Mouse (Mus musculus) kidney, postnatal 36 days (tissue): ENCODE measurements at regions not wholly inside any gene's neighbourhood (a gene's known extent, or its start where the extent isn't known, plus 50 kb on each side); places are given as distances from the start of the nearest gene placed in this dataset.

Source experiments
- DNase-seq, 2 experiments: peaks; one replicate each; pipeline ENCODE4 v3.0.0; 2021 to 2022; ENCODE audit warnings: mixed read lengths in 2 of 2

DNA sequence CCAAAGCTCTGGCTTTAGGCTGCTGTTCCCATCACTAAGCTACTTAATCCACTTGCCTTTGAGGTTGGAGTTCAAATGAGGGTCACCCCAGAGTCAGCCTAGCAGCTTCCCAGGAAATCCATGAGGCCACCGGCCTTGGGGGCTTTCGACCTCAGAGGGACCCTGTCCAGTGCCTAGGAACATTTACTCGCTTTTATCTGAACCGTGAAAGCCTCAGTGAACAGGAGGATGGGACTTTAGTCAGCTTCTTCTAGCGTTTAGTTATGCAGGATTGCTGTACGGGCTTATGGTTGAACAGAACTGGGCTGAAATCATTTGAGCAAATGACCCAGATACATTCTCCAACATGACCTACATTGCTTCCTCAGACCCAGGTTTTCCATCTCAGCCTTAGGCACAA is 174.9 kb downstream of the Parm1 start:
- DNase-seq = no peak

DNA sequence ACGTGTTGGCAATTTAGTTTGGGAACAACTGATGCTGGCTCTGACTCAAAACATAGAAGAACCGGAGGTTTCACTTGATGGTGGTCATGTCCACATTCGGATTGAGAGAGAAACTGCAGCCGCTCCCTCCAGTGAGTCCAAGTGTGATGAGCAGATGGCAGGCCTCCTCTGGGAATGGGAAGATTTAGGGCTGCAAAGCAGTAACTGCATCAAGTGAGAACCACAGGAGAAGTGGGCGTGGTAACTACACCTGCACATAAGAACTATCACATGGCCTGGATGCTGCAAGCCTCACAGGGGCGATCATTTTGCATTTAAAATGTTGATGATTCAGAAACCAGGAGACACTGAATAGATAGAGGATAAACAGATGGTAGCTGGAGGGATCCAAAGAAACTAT is 161.3 kb downstream of the Parm1 start:
- DNase-seq = no peak
